ENCODE assay signal across 29 mouse cellular contexts in the genomic region with DNA sequence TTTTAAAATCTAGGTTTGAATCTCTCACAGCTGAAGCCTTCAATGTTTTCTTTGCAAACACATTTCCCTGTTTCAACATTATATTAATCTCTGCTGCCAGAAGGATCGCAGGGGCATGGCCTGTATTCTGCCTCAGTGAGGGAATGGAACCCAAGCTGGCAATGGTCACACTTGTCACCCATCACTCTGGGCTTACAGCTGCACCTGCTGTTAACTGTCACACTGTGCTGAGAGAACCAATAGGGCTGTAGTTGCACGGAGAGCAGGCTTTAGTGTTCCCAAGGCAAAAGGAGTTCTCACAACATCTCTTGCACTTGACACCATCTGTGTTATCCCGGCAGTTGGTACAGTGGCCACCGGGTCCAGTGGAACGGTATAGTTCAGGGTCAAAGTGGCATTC. TPM values are rescaled to one million over a fixed set of nuclear protein-coding genes. Genes with fewer than 3 reads are reported as not detected.
"Had no signal": no experiment of that assay in that cellular context is flagged by ENCODE, and none has a peak within 500 bp of the region (broad histone marks: within the 10 kb centered on the region; RNA-seq: fewer than 3 reads in every experiment).

No protein-coding gene starts in this region.

- H3K9me3 ChIP-seq: embryonic facial prominence, embryonic 10.5 days; embryonic facial prominence, embryonic 15.5 days; forebrain, embryonic 12.5 days; forebrain, embryonic 13.5 days; forebrain, embryonic 15.5 days had no signal

- ATAC-seq: forebrain, embryonic 13.5 days; forebrain, embryonic 14.5 days; forebrain, embryonic 15.5 days; forebrain, embryonic 16.5 days; forebrain, postnatal 0 days had no signal

- H3K36me3 ChIP-seq: embryonic facial prominence, embryonic 12.5 days; forebrain, embryonic 10.5 days; forebrain, embryonic 12.5 days had no signal

- H3K4me1 ChIP-seq: embryonic facial prominence, embryonic 10.5 days; embryonic facial prominence, embryonic 12.5 days; embryonic facial prominence, embryonic 13.5 days; embryonic facial prominence, embryonic 15.5 days; forebrain, embryonic 10.5 days; forebrain, embryonic 12.5 days; forebrain, embryonic 13.5 days; forebrain, embryonic 15.5 days had no signal

- H3K4me3 ChIP-seq: embryonic facial prominence, embryonic 10.5 days; embryonic facial prominence, embryonic 12.5 days; embryonic facial prominence, embryonic 13.5 days; embryonic facial prominence, embryonic 15.5 days; erythroblast, embryonic 14.5 days; forebrain, embryonic 10.5 days; forebrain, embryonic 12.5 days; forebrain, embryonic 13.5 days; forebrain, embryonic 15.5 days; gastrocnemius, adult 2 months; heart, adult 2 months had no signal

- H3K27me3 ChIP-seq: embryonic facial prominence, embryonic 12.5 days; embryonic facial prominence, embryonic 13.5 days; embryonic facial prominence, embryonic 15.5 days; forebrain, embryonic 12.5 days; forebrain, embryonic 13.5 days; forebrain, embryonic 15.5 days had no signal

- H3K9ac ChIP-seq: embryonic facial prominence, embryonic 12.5 days; embryonic facial prominence, embryonic 13.5 days; embryonic facial prominence, embryonic 15.5 days; forebrain, embryonic 12.5 days; forebrain, embryonic 13.5 days; forebrain, embryonic 15.5 days; forebrain, postnatal 0 days had no signal

- DNase-seq: cerebellum, adult 2 months; cerebellum, adult 8-10 months; cerebellum, adult 9-10 months; cerebellum, adult 9-11 months; cerebellum, postnatal 10 days; cerebellum, postnatal 14 days; cerebellum, postnatal 25 days; cerebellum, postnatal 36 days; embryo, embryonic 11 days; forebrain, postnatal 0 days; gastrocnemius, adult 2 months; gastrocnemius, postnatal 10 days; gastrocnemius, postnatal 14 days; gastrocnemius, postnatal 25 days; gastrocnemius, postnatal 36 days; heart, adult 18-20 months; heart, adult 2 months had no signal

- H3K4me2 ChIP-seq: embryonic facial prominence, embryonic 12.5 days; embryonic facial prominence, embryonic 13.5 days; embryonic facial prominence, embryonic 15.5 days; forebrain, embryonic 12.5 days; forebrain, embryonic 13.5 days; forebrain, embryonic 15.5 days had no signal

- H3K27ac ChIP-seq: embryonic facial prominence, embryonic 10.5 days; embryonic facial prominence, embryonic 12.5 days; embryonic facial prominence, embryonic 13.5 days; embryonic facial prominence, embryonic 15.5 days; forebrain, embryonic 10.5 days; forebrain, embryonic 12.5 days; forebrain, embryonic 13.5 days; forebrain, embryonic 15.5 days; gastrocnemius, adult 2 months; heart, adult 2 months had no signal

RNA-seq across cellular contexts. Expression of a gene that starts 17.1 kb away (rescaled TPM):
- total RNA-seq: granulocyte monocyte progenitor cell, adult 5-6 weeks had no signal
- polyA plus RNA-seq: erythroblast, embryonic 14.5 days had no signal
